Mouse (Mus musculus) adrenal gland, adult 18-20 months (tissue): Measurements from ENCODE around the gene Rbbp5. TPM values are rescaled to one million over a fixed set of nuclear protein-coding genes. Genes with fewer than 3 reads are reported as not detected.
A peak's percentile ranks its signal among the peaks of the same experiment; 100 is the strongest.
"Not testable (repeated sequence)": the region's sequence is repeated elsewhere in the genome, so short reads cannot be mapped to it uniquely, and the experiment has no call there.

Source experiments
- DNase-seq, 2 experiments: peaks; one replicate each; pipeline ENCODE4 v3.0.0; 2021 to 2022; ENCODE audit warnings: low spot score in 2 of 2
- long read RNA-seq, 2 experiments: library from polyadenylated mRNA; stranded (forward); transcript quantifications; one replicate each; pipeline ENCODE4 v2.0.0; 2021
- total RNA-seq, 2 experiments: library from RNA; stranded (reverse); gene quantifications; 1 replicate in 1 of 2; 2 replicates in 1 of 2; pipeline ENCODE4 v1.2.3; 2021

Rbbp5 gene
- 10 to 100 TPM; 34.6 to 37.8 TPM for total RNA-seq
- long read RNA-seq, experiment 1, partial matches to known transcripts, result 2 of 10 reads
- long read RNA-seq, experiment 1, other reads (novel, unspliced or antisense), result 5 of 10 reads
- long read RNA-seq, experiment 2, transcript Rbbp5-207 (14 exons, 2,856 nt), result major isoform, 8 of 16 reads
- long read RNA-seq, experiment 2, partial matches to known transcripts, result 3 of 16 reads
- long read RNA-seq, experiment 2, other reads (novel, unspliced or antisense), result 5 of 16 reads

DNA sequence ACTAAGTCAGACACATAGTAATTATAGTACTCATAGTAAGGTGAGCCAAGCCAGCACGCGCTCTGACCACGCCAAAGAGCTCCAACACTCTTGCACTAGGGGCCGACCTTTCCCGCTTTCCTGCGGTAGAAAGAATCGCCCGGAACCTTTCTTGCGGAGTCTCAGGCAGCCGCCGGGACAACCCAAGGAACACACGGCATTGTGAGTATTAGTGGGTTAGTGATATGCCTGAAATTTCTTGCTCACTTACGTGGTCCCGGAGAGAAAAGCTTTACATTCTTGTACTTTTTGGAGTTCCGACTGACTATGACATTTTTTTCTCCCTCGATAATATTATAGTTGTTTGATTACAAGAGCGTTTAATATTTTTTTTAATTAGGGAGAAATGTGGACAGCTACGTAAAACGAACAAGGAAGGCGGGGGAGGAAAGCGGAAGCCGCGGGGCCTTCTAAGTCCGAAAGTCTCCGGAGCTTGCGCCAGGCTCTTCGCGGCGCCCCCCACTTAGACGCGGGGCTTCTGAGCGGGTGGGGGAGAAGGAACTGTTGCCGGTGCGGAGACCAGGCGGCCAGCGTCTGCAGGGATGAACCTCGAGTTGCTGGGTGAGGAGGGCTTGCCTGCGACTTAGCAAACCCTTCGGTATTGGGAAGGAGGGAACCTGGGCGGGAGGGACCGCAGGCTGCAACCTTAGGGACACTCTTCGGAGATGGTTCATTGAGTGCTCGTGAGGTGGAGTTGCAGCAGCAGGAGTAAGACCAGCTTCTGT is at the start of gene Rbbp5:
Rbbp5 (plus strand) TSS at position 438 of the 764 bp plus-strand sequence.
- peak; percentile 82 to 89 for DNase-seq

GRCm38 (mm10) chr1:132430818-132431217 is 46.3 kb upstream of the Rbbp5 start:
- DNase-seq, result no peak

DNA sequence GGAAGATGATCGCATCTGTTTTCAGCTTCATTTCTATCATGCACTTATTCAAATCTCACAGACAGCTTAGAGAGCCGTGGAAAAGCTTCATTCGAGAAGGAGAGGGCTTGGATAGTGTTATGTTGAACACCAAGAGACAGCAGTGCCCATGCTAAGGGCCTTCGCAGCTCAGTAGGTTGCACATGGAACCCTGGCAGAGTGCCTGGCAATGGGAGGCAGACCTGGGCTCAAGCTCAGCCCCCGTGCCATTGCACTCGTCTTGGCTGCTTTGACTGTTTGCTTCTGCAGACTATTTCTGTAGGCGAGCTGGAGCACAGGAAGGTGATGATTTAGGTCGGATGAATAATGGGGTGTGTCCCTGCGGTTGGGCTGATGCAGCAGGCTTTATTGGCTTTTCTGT is 45.4 kb upstream of the Rbbp5 start:
- DNase-seq, result no peak

DNA sequence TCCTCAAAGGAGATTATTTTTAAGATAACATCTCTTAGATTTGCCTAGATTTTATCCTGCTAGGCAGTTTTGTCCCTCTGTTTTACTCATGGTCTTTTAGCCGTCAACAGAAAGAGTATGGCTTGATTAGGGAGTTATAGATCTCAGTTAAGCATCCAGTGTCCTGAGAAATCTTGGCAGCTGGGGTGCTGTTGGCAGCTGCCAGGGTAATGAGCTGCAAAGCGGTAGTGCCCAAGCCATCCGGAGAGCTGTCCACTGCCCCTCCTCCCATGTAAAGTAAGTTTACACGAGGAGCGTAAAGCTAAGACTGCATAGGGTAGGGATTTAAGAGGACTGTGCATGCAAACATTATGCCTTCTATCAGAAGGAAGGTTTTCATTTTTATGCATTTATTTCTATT is 43.8 kb upstream of the Rbbp5 start:
- DNase-seq, result no peak

- DNase-seq, result no peak
Measured at GRCm38 (mm10) chr1:132434032-132434431, 43.1 kb upstream of the Rbbp5 start.

- no peak for DNase-seq
Measured at GRCm38 (mm10) chr1:132436320-132436958, 40.7 kb upstream of the Rbbp5 start.

DNA sequence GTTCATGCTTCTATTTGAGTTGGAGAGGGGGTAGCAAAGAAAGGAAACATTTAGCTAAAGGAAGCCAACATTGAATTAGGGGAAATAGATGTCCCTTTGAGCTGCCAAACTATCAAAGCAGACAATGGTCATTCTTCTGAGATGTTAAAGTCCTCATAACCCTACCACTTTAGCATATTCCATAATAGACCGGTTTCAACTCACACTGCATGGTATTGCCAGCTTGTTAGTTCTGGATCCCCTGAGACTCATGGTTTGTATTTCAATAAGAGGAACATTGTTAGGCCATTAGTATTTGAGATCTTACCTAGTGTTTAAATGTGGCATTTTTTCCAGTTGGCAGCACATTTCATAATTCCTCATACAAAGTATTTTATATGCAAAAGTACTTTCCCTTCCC is 40.2 kb upstream of the Rbbp5 start:
- DNase-seq, result no peak

- no peak for DNase-seq
Measured at GRCm38 (mm10) chr1:132437389-132437788, 39.8 kb upstream of the Rbbp5 start.

DNA sequence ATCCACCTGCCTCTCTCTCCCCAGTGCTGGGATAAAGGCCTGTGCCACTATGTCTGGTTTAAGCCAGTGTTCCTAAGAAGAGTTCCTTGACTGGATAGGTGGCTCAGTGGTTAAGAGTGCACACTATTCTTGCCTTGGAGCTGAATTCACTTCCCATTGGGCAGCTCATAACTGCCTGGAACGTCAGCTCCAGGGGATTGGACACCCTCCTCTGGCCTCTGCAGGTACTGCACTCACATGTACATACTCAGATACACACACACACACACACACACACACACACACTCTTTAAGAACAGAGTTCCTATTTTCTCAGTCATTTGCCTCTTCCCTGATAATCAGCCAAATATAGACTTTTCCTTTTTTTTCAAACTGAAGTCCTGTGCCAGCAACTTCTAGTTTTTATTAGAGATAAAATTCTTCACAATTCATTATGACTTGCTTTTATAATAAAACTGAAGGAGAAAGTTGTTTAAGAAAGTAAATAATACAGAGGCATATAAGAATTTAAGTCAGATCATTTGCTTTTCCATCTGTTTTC is 36.2 kb upstream of the Rbbp5 start:
- no peak for DNase-seq

DNA sequence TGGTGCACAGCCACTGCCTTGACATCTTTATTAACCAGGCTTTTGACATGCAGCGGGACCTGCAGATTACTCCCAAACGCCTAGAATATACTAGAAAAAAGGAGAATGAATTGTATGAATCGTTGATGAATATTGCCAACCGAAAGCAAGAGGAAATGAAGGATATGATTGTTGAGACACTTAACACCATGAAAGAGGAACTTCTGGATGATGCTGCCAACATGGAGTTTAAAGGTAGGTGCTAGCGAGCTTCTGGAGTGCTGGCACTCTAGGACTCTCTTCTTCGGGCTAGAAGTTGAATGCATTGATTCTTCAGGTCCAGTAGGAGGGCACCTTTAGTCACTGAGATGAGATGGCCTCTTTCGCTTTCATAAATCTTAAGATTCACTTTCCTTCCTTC is 27.4 kb upstream of the Rbbp5 start:
- no peak for DNase-seq

- no peak for DNase-seq
Measured at GRCm38 (mm10) chr1:132464651-132465050, 12.5 kb upstream of the Rbbp5 start.

GRCm38 (mm10) chr1:132468926-132469325 is 8.2 kb upstream of the Rbbp5 start:
- DNase-seq, result peak in 1 of 2 experiments; percentile 35

DNA sequence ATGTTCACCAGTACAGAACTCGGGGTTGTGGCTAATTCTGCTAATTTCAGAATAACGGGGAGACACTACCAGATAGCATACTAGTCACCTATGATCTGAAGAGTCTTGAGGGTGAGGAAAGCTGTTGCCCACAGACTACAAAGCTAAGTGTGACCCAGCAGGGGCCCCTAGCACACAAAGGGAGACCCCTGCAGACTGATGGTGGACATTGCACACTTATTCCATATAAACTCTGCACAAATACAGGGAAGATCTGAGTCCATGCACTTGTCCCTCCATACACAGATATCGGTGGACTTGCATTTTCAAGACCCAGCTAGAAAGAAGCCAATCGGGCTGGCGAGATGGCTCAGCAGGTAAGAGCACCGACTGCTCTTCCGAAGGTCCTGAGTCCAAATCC is 7.6 kb upstream of the Rbbp5 start:
- no peak for DNase-seq

- not testable (repeated sequence) for DNase-seq
Measured at GRCm38 (mm10) chr1:132470031-132470430, 7.1 kb upstream of the Rbbp5 start.

DNA sequence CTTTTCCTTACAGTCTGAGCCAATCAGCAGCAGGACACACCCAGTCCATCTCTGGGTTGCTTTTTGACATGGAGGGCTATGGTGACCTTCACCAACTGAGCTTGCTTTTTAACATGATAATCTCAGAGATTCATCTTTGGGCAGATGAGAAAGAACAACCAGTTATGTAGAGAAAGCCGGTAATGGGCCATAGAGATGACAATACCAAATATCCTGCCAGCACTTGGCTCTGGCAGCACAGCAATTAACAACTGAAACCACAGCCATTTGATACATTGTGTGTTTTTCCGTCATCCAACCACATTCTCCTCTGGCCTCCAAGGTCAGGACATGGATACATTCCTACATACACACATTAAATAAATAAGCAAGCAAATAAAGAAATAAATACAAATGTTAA is 6.1 kb upstream of the Rbbp5 start:
- no peak for DNase-seq

- no peak for DNase-seq
Measured at GRCm38 (mm10) chr1:132471499-132471898, 5.7 kb upstream of the Rbbp5 start.

- no peak for DNase-seq
Measured at GRCm38 (mm10) chr1:132472537-132472936, 4.6 kb upstream of the Rbbp5 start.

- no peak for DNase-seq
Measured at GRCm38 (mm10) chr1:132474496-132474895, 2.7 kb upstream of the Rbbp5 start.

- no peak for DNase-seq
Measured at GRCm38 (mm10) chr1:132476575-132476927, 614 bp upstream of the Rbbp5 start.

DNA sequence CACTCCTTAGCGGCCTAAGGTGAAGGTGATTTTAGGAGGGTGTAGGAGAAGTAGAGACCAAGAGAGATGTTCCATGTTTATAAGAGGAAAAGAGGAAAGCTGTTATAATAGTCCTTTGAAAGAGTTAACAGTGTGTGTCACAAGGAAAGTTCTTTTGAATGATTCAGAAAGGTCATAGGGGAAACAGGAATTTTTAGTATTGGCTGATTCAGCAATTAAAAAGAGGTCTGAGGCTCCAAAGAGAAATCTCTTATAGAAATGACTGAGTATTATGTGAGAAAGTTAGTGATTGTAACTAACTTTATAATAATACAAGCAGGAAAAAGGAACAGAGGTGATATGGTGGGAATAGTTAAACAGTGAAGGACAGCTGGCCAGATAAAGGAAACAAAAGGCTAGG is 2.3 kb downstream of the Rbbp5 start:
- DNase-seq, result no peak

- DNase-seq, result no peak
Measured at GRCm38 (mm10) chr1:132481619-132482018, 4.5 kb downstream of the Rbbp5 start.

- no peak for DNase-seq
Measured at GRCm38 (mm10) chr1:132483234-132483633, 6.1 kb downstream of the Rbbp5 start.
